Mouse (Mus musculus) common myeloid progenitor, adult 5-6 weeks (primary cell): ENCODE data around the gene Il2rb. TPM values are rescaled to one million over a fixed set of nuclear protein-coding genes. Genes with fewer than 3 reads are reported as not detected.

Experiments
- ATAC-seq: replicated peaks from 2 replicates; pipeline ENCODE4 v1.8.0; 2016; ENCODE audit warnings: low read depth, mild to moderate bottlenecking, moderate TSS enrichment, inconsistent platforms; ENCODE audit not compliant: poor library complexity, severe bottlenecking
- total RNA-seq: library from RNA; stranded (forward); fragments of 200-1000, 187-1606 nt; gene quantifications from 2 replicates; pipeline ENCODE4 v1.2.3, GENCODE M21; 2017

Il2rb gene
- total RNA-seq, 1 experiment from 2014 or later, result 1.9 TPM

DNA sequence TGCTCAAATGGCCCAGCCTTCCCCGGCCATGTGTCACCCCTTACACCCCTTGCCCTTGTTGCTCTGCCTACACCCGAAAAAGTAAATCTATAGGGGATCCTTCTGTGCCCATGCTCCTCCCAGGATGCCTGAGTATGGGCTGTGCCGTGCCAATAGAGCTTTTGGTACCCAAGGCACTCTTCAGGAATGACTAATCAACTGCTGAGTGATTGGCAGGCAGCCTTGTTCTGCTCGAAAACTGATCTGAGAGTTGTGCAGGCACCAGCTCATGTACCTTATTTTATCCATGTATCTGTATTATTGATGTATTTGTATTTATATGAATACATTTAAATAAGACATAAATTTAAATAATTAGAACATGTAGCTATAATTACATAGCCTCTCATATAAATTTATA, 8.0 kb downstream of the Il2rb start:
- ATAC-seq, result no peak

DNA sequence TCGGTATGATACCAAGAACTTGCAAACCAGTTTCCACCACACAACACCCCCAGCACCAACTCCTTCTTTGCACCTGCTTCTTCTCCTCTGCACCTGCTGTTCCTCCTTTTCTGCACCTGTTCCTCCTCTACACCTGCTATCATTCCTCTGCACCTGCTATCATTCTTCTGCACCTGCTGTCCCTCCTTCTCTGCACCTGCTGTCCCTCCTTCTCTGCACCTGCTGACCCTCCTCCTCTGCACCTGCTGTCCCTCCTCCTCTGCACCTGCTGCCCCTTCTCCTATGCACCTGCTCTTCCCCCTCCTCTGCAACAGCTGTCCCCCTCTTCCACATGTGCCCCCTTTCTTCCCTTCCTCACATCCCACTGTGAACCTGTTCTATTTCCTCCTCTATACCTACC, 8.5 kb downstream of the Il2rb start:
- no peak for ATAC-seq

DNA sequence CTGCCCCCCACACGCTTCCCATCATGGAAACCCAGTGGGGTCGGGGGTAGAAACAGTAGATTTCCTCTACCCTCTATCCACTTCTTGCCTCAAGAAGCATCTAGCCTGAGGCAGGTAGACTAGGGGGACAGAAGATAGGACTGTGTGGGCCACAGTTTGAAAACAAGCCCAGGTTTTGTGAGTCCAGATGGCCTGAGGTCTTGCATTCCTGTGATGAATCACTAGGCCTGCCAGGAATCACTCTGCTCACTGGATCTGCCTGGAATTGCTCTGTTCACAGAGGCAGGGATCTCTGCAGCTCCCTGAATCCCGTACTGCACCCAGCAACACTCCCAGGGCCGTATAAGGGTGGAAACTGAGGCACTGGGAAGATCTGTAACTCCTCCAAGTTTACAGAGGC, 11.8 kb downstream of the Il2rb start:
- no peak for ATAC-seq

DNA sequence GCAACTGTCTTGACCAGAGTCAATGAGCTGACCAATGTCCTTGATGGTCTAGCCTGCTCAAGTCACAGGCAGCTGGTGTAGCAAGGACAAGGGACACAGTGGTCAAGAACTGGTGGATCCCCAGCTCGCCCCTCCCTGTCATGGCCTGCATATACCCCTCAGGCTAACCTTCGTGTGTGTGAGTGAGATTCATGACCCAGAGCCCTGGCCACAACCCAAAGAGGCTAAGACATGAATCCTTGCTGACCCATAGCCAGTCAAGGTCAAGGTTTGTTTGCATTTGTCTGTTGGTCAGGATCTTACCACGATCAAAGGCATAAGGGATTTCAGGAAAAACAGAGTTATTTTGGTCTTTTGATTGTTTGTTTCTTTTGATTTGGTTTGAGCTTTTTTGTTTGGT, 12.6 kb downstream of the Il2rb start:
- no peak for ATAC-seq

DNA sequence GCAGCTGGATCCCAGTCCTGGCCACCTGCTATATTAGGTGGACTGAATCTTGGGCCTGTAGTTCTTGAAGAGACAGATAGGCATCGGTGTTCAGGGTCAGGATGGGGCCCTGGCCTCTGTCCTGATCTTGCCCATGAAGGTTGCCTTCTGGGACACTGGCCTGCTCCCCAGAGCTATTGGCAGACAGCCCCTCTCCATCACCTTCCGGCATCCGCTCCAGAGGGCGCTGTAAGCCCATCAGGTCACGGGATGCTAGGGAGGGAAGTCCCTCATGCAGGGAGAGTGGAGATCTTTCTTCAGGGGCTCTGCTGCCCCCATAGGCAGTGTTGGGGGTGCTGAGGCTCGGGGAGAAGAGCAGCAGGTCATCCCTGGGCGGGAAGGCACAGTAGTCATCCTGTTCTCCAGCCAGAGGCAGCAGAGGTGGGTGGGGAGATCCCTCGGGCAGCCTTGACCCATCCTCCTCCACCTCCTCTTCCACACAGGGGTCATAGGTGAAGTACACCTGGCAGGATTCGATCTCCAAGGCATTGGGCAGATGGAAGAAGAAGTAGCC, 13.5 kb downstream of the Il2rb start:
- 0 out of 2 replicates have a peak, but pooled peaks have one; percentile 40 for ATAC-seq

DNA sequence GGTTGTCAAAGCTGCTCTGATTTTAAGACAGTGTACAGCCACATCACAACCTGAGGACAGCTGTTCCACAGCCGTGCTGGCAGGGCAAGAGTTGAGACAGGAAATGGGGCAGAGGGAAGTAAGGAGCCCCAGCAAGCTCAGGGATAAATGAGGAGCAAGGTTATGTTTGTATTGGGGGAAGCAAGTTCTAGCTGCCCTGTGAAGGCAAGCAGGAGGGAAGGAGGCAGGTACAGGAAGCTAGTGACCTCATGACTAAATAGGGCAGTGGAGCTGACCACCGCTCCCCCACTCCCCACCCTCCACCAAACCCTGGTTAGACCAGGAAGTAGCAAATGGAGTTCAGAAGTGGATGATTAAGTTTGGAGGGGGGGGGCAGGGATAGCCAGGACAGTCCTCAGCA, 14.1 kb downstream of the Il2rb start:
- no peak for ATAC-seq

DNA sequence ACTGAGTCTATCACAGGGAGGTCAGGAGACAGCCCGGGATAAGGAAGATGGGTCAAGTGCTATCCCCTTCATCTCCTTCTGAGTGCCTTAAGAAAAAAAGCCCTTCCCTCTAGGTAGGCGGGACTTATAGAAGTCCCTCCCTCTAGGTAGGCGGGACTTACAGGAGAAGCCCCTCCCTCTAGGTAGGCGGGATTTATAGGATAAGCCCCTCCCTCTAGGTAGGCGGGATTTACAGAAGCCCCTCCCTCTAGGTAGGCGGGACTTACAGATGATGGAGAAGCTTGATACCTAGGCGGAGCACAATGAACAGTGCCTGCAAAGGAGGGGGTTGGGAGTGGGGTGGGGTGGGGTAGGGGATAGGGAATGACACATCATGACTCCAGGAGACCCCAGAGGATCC, 15.0 kb downstream of the Il2rb start:
- no peak for ATAC-seq

DNA sequence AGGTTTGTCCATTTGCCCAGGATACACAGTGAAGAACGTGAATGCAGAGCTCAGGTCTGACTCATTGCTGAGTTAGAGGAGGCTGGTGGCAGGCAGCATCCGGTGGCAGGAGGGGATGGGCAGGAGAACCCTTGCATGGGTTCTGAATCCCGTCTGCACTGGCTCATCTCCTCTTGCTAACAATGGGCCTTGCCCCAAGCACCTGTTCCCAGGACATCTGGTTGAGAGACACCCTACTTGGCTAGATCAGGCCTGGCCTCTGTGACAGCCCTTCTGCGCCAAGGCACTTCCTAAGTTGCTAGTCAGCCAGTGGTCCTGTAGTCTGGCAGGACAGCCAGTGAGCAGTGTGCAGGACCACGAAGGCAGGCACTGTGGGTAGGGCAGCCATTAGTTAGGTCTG, 15.6 kb downstream of the Il2rb start:
- ATAC-seq, result no peak

DNA sequence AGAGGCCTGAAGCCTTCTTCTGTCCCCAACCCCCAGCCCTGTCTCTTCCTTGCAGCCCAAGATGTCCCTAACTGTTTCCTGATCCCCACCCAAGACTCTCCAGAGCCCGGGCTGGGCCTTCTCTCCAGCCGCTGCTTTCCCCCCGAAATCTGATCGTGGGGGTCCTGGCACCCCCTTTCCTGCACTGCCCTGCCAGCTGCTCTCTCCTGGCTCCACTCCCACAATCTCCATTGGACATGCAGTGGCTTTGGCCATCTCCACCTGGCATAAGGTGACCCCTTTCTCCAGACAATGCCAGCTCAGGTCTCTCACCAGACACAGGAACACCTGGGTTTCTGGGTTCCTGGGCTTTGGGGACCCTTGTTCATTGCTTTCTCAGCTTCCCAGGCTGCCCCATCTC, 17.0 kb downstream of the Il2rb start:
- no peak for ATAC-seq

DNA sequence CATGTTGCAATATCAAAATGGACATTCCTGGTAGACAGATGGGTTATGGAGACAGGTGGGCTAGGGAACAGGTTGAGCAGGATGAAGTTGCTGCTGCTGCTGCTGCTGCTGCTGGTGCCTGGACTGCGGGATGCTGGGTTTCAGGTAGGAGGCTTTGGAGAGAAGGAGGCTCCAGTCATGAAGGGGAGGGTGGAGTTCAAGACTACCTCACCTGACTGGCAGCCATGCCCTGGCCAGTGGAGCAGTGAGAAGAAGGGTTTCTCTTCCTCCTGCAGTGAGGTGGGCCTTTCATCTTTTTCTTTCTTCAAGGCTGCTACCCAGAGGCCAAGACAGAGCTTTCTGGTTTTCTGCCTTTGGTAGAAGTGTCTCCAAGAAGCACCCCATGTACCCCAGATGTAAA, 18.2 kb downstream of the Il2rb start:
- ATAC-seq, result no peak

DNA sequence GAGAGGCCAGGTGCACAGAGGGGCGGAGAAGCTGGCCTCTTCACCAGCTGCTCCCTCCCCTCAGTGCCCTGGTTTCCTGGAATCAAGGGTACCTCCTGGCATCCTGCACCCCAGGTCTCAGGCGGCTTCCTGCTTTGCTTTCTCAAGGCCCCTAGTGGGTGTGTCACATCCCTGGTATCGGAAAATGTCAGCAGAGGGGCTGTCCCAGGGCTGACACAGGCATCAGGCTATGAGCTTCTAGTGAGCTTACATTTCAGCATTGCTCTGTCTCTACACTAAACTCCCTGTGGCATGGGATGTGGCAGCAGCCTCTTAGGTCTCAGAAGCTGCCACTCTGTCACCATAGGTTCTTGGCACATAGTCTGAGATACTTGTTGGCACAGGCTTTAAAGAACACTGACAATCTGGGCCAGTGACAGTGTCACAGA, 19.5 kb downstream of the Il2rb start:
- no peak; the same call in 1 of the 2 replicates for ATAC-seq

DNA sequence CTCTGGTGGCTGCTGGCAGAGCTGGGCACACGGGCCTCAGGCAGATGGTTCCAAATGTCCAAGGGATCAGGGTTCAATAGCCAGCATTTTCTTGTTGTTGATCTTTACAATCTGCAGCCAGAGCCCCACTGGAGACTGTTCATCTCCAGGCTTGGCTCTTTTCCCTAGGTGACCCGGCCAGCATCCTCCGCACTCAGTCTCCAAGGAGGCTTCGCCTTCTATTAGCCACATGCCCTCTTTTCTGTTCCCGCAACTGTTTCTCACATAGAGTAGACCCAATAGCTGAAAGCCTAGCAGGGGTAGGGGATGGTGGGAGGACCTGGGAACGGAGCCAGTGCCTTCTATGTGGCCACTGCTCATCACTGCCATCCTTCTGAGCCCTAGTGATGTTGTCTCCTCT, 21.6 kb downstream of the Il2rb start:
- ATAC-seq, result no peak

DNA sequence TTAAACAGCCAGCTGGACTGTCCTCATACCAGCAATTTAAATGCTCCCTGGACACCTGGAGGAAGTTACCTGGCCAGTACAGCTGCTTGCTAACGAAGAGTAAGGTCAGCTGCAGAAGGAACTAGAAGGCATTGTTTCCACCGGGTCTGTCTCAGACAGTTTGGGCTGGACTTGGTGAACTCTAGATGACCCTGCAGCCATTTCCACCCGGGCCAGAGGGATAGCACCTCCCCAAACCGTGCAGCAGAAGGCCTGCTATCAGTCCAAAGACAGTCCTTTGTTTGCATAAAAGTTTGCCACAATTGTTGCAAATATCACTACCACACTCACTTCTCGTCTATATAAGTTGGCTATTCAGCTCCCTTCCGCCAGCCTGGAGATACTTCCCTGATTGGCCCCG, 23.2 kb downstream of the Il2rb start:
- no peak for ATAC-seq

DNA sequence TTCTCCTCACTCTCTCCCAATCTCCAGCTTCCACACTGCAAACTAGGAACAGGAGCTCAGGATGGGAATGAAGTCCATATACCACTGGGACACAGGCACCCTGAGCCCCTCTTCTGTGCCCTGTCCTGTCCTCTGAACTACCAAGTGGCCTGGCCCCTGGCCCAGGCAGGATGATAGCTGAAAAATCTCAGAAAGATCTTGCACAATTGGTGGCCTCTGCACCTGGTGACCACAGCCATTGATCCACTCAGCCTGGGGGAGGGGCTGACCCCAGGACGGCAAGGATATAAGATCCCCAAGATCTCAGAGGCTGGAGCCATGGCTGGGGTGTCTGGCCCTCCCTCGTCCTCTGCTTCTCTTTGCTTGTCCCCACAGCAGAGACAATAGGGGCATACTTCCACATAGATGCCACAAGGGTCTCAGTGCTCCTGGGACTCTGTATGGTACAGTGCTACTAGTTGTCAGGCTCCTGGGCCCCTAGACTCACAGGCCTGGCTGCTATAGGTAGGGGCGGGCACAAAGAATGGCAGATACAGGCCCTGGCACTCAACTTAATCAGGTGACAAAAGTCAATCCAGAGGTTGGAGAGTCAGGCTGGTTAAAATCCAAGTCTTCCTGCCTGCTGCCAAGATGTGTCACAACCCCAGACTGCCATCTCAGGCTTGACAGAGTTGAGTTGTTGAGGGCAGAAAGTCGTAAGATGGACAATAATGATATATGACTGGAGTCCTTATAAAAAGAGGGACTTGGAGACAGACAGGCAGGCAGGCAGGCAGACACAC, 24.4 kb downstream of the Il2rb start:
- no peak for ATAC-seq

DNA sequence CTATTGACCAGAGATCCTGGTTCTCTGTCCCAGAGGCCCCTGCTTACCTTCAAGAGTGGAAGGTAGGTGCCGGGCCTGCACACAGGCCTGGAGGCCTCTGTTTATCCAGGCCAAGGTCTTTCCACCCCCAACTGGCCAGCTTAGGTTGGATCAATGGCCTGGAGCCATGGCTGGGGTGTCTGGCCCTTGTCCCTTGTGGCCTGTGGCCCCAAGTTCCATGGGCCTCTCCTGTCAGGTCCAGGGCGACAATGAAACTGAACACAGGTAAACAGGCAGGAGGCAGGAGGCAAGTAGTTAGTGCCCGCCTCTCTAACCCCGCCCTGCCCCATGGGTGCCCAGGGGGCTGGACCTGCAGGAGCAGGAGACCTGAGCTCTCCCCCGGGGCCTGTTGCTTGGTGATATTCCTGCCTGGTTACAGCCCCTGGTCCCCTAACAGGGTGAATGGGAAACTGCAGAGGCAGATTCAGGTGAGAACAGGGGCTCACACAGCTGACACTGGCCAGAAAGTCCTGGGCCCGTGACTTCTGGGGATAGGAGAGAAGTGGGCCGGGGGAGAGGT, 26.6 kb downstream of the Il2rb start, which contains the start of gene Tmprss6:
TSS of gene Tmprss6 (minus strand) at position 256 of the 559 bp plus-strand sequence.
- ATAC-seq, result no peak

DNA sequence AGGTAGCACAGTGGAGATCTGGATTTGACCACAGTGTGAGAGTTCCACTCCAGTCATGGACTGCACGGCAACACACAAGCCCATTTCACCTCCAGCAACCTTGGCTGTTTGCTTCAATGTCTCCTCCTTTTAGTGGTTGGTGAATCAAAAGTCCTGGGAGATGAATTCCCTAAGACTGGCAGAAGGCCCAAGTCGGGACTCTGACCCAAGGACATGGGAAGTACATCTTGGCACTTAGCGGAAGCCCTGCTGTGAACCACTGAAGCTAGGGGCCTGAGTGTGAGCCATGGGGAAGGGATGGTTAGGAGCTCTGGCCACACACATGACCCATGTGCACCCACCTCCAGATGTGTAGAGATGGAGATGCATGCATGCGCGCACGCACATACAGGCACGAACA, 27.5 kb downstream of the Il2rb start:
- no peak for ATAC-seq

DNA sequence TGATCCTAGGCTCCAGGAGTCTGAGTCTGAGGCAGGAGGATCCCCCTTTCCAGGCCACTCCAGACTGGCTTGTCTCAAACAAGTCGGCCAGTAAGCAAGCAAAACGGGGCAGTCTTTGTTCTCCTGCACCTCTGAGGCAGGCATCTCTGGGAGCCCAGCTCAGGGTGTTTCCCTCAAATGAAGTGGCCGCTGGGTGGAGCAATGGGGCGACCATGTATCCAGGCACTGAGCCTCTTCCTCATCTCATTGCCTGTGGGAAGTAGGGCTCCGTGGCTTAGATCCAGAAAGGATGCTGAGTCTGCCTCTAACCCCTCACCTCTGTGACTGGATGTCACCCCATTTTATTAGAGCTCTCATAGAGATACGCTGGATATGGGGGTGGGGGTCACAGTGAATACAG, 28.3 kb downstream of the Il2rb start:
- no peak for ATAC-seq

DNA sequence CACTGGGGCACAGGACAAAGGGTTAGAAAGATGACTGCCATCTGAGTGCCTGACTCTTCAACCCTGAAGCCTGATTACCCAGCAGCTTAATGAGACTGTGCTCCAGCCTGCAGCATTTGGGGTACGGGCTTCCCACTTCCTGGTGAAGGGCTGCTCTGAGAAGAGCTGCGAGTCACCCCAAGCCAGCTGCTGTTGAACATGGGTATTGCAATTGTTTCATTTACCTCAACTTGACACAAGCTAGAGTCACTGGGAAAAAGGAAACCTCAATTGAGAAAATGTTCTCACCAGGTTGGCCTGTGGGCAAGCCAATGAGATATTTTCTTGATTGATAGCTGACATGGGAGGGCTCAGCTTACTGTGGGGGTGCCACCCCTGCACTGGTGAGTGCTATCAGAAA, 32.1 kb downstream of the Il2rb start:
- peak; percentile 67 for ATAC-seq

DNA sequence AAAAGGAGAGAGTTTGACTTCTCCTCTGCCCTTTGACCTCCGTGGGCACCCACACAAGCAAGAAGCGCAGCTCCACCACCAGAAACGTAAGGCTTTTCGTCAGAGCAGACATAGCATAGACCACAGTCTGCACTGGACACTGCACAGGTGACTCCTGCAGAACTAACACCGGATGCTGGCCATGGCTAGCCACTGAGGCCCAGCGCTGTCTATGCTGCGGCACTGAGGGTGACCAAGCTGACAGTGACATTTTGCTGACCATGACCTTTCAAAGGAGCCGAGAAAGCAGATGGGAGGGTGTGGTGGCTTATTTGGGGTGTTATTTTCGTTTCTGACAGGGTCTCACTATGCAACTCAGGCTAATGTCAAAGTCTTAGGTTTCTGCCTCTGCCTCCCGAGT, 37.9 kb downstream of the Il2rb start:
- no peak for ATAC-seq

DNA sequence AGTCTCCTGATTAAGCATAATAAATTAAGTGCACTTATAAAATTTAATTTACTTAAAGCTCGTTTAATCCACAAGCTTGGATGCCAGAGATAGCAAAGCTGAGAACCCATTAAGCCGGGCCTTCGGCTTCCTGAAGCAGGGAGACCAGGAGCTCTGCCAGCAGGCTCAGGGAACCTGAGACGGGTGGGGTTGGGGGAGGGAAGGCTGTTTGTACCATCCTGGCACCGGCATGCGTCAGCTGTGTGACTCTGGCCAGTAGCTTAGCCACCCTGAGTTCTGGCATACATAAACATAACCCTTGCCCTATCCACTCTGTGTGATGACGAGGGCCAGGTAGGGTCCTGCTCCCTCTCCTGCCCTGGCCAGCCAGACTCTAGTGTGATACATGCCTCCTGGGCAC, 39.0 kb downstream of the Il2rb start:
- no peak for ATAC-seq

DNA sequence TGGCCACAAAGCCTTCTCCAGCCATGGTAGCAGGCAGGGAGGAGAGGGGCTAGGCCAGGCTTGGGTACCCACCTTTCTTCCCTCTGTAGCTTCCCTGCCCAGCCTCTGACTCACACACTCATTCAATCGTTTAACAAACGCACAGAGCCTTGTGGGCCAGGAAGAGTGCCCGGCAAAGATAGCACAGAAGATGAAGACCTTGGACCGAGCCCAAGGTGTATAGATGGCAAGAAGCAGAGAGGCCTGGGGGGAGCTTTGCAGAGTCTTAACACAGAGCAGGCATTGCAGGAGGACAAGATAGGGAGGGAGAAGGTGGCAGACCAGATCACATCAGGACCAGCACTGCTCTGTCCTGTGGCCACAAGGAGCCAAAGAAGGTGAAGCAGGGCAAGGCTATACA, 39.9 kb downstream of the Il2rb start:
- ATAC-seq, result peak; percentile 45; the same call in 1 of the 2 replicates

DNA sequence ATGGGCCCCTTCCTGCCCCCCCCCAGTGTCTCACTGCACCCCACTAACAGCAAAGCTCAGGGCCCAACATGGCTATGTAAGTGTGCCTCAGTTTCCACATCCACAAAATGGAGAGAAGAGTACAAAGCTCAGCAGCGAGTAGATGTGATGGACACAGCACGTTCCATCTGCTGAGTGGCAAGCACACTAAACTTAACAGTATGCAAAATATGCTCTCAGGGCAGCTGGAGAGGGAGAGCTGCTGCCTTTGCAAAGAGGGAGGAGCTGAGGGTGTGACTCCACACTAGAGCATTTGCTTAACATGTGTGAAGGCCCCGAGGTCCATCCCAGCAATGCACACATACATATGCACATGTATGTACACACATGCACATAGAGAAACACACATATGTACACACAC, 42.1 kb downstream of the Il2rb start:
- ATAC-seq, result no peak
